Mouse (Mus musculus): ENCODE results near the gene Rbm43. TPM values are rescaled to one million over a fixed set of nuclear protein-coding genes. Genes with fewer than 3 reads are reported as not detected.

Gene Rbm43
- total and polyA plus RNA-seq, 3 experiments: 9.5 to 25.9 (median 20.6) TPM

GRCm38 (mm10) chr2:51931241-51931640 is 3.7 kb downstream of the Rbm43 start:
- in situ Hi-C loops (cut with MboI; ENCODE audit: low pct_ligation_motif_present, low pct_unique_long_range_greater_than_20kb, low sequenced_read_pairs): no loop called here
- no peak overlapping the region for H3K4me3 ChIP-seq (replicated peaks in 1 of 3; ENCODE audit: low read depth in 2 of 3, low read length in 2 of 3, poor library complexity in 1 of 3)
- dilution Hi-C loops (cut with MboI; ENCODE audit: extremely low pct_ligation_motif_present, extremely low pct_unique_long_range_greater_than_20kb, low sequenced_read_pairs): no loop called here
- peaks cover 3% of the 10 kb centered on the region for H3K9me3 ChIP-seq (replicated peaks; ENCODE audit: low read length)
- peaks cover 4 to 34% of the 10 kb centered on the region in 2 experiments; a peak in 3 of 4 replicates for H3K4me1 ChIP-seq (ENCODE audit: control insufficient read depth in 1 of 2, insufficient read depth in 2 of 2)
- H3K27me3 ChIP-seq (replicated peaks): no peaks in the 10 kb centered on the region
- H3K36me3 ChIP-seq (replicated peaks in 1 of 2; ENCODE audit: control insufficient read depth in 1 of 2, insufficient read depth in 1 of 2, low read length in 1 of 2): peaks cover 15 to 55% of the 10 kb centered on the region in 2 experiments
- TF ChIP-seq CHD1 (IDR thresholded peaks at IDR 0.05; ENCODE audit: low read depth, low read length) (no peak), GABPA (IDR thresholded peaks at IDR 0.05; ENCODE audit: insufficient replicate concordance, low read depth, low read length) (no peak)
- no peaks in the 10 kb centered on the region for H3K79me2 ChIP-seq (replicated peaks; ENCODE audit: control insufficient read depth, extremely low read depth, insufficient read depth, poor library complexity, severe bottlenecking)
- no peak overlapping the region for H3K27ac ChIP-seq (ENCODE audit: insufficient read depth, low read depth)
- no peak for DNase-seq (ENCODE audit: extremely low read depth)
- H3K4me2 ChIP-seq (ENCODE audit: insufficient read depth, low read depth, poor library complexity, severe bottlenecking): no peak overlapping the region
- H3K9ac ChIP-seq (ENCODE audit: insufficient read depth, low read depth): no peak overlapping the region

GRCm38 (mm10) chr2:51914944-51915680 is 19.9 kb downstream of the Rbm43 start:
- Histone ChIP-seq H3K9ac (ENCODE audit: insufficient read depth, low read depth) (no peak overlapping the region), H3K27me3 (replicated peaks) (no peaks in the 10 kb centered on the region), H3K4me3 (replicated peaks in 1 of 3; ENCODE audit: low read depth in 2 of 3, low read length in 2 of 3, poor library complexity in 1 of 3) (peak overlapping the region in 1 of 3 experiments; percentile 29), H3K27ac (ENCODE audit: insufficient read depth, low read depth) (no peak overlapping the region), H3K9me3 (replicated peaks; ENCODE audit: low read length) (no peaks in the 10 kb centered on the region), H3K79me2 (replicated peaks; ENCODE audit: control insufficient read depth, extremely low read depth, insufficient read depth, poor library complexity, severe bottlenecking) (no peaks in the 10 kb centered on the region), H3K36me3 (replicated peaks in 1 of 2; ENCODE audit: control insufficient read depth in 1 of 2, insufficient read depth in 1 of 2, low read length in 1 of 2) (no peaks in the 10 kb centered on the region), H3K4me1 (ENCODE audit: control insufficient read depth in 1 of 2, insufficient read depth in 2 of 2) (peaks cover 0 to 2% of the 10 kb centered on the region in 2 experiments; a peak in 1 of 4 replicates), H3K4me2 (ENCODE audit: insufficient read depth, low read depth, poor library complexity, severe bottlenecking) (0 out of 2 replicates have a peak overlapping the region, but pooled peaks have one; percentile 36)
- DNase-seq (ENCODE audit: extremely low read depth): peak; percentile 76
- TF ChIP-seq MAX (IDR thresholded peaks at IDR 0.05; ENCODE audit: low read length) (no peak), ZC3H11A (IDR thresholded peaks at IDR 0.05; ENCODE audit: low read depth, low read length) (peak; percentile 39; the same call in 1 of the 2 replicates), ETS1 (conservative IDR thresholded peaks at IDR 0.05; ENCODE audit: low read depth, low read length) (no peak), NRF1 (IDR thresholded peaks at IDR 0.05; ENCODE audit: low read depth, low read length) (no peak), USF1 (IDR thresholded peaks at IDR 0.05; ENCODE audit: low read depth, low read length) (no peak), SMC3 (IDR thresholded peaks at IDR 0.05; ENCODE audit: low read depth, low read length) (peak; percentile 72), CTCF (conservative IDR thresholded peaks at IDR 0.05 in 1 of 2, IDR thresholded peaks at IDR 0.05 in 1 of 2; ENCODE audit: low read depth in 2 of 2, low read length in 2 of 2) (peak; percentile 75 to 90), CHD1 (IDR thresholded peaks at IDR 0.05; ENCODE audit: low read depth, low read length) (no peak), RAD21 (IDR thresholded peaks at IDR 0.05; ENCODE audit: low read depth, low read length) (peak; percentile 94)
- dilution Hi-C loops (cut with MboI; ENCODE audit: extremely low pct_ligation_motif_present, extremely low pct_unique_long_range_greater_than_20kb, low sequenced_read_pairs) (no loop called here), in situ Hi-C loops (cut with MboI; ENCODE audit: low pct_ligation_motif_present, low pct_unique_long_range_greater_than_20kb, low sequenced_read_pairs) (loop anchor here (25.0 kb wide), 1 partner anchor 378 kb away; no protein-coding TSS in a partner anchor)

GRCm38 (mm10) chr2:51914532-51914931 is 20.4 kb downstream of the Rbm43 start:
- DNase-seq (ENCODE audit: extremely low read depth): no peak
- H3K9me3 ChIP-seq (replicated peaks; ENCODE audit: low read length): no peaks in the 10 kb centered on the region
- no peaks in the 10 kb centered on the region for H3K79me2 ChIP-seq (replicated peaks; ENCODE audit: control insufficient read depth, extremely low read depth, insufficient read depth, poor library complexity, severe bottlenecking)
- peaks cover 0 to 2% of the 10 kb centered on the region in 2 experiments; a peak in 1 of 4 replicates for H3K4me1 ChIP-seq (ENCODE audit: control insufficient read depth in 1 of 2, insufficient read depth in 2 of 2)
- H3K27me3 ChIP-seq (replicated peaks): no peaks in the 10 kb centered on the region
- H3K27ac ChIP-seq (ENCODE audit: insufficient read depth, low read depth): no peak overlapping the region
- in situ Hi-C loops (cut with MboI; ENCODE audit: low pct_ligation_motif_present, low pct_unique_long_range_greater_than_20kb, low sequenced_read_pairs) (loop anchor here (25.0 kb wide), 1 partner anchor 377 kb away; no protein-coding TSS in a partner anchor), dilution Hi-C loops (cut with MboI; ENCODE audit: extremely low pct_ligation_motif_present, extremely low pct_unique_long_range_greater_than_20kb, low sequenced_read_pairs) (no loop called here)
- H3K4me2 ChIP-seq (ENCODE audit: insufficient read depth, low read depth, poor library complexity, severe bottlenecking): no peak overlapping the region
- TF ChIP-seq MAZ (IDR thresholded peaks at IDR 0.05; ENCODE audit: low read depth, low read length): no peak
- TF ChIP-seq ZC3H11A (IDR thresholded peaks at IDR 0.05; ENCODE audit: low read depth, low read length): no peak
- TF ChIP-seq SIN3A (IDR thresholded peaks at IDR 0.05; ENCODE audit: low read length): no peak
- no peak for TF ChIP-seq GABPA (IDR thresholded peaks at IDR 0.05; ENCODE audit: insufficient replicate concordance, low read depth, low read length)
- TF ChIP-seq RCOR1 (conservative IDR thresholded peaks at IDR 0.05; ENCODE audit: low read depth, low read length): no peak
- no peak for TF ChIP-seq TCF12 (IDR thresholded peaks at IDR 0.05; ENCODE audit: low read depth, low read length)
- TF ChIP-seq CTCF (conservative IDR thresholded peaks at IDR 0.05 in 1 of 2, IDR thresholded peaks at IDR 0.05 in 1 of 2; ENCODE audit: low read depth in 2 of 2, low read length in 2 of 2): peak in 1 of 2 experiments; percentile 23; a peak in 1 of 4 replicates
- no peaks in the 10 kb centered on the region for H3K36me3 ChIP-seq (replicated peaks in 1 of 2; ENCODE audit: control insufficient read depth in 1 of 2, insufficient read depth in 1 of 2, low read length in 1 of 2)
- no peak overlapping the region for H3K4me3 ChIP-seq (replicated peaks in 1 of 3; ENCODE audit: low read depth in 2 of 3, low read length in 2 of 3, poor library complexity in 1 of 3)
- H3K9ac ChIP-seq (ENCODE audit: insufficient read depth, low read depth): no peak overlapping the region
